1 mouse cellular context compared by ENCODE assay signal in genomic region chr7:28811640-28812275, GRCm38 (mm10).
TF ChIP-seq lines count a peak whose summit lies in the region.

No protein-coding gene starts in this region.

TF ChIP-seq in MEL, 35 proteins besides CTCF, POLR2A, EP300 and RAD21:
- TF ChIP-seq RCOR1 (IDR thresholded peaks at IDR 0.05; ENCODE audit: low read depth, low read length) (no peak), BHLHE40 (IDR thresholded peaks at IDR 0.05; ENCODE audit: borderline replicate concordance, low read depth, low read length) (no peak), TAL1 (IDR thresholded peaks at IDR 0.05; ENCODE audit: low read length) (no peak), SIN3A (IDR thresholded peaks at IDR 0.05; ENCODE audit: low read length) (peak; percentile 27), MEF2A (IDR thresholded peaks at IDR 0.05; ENCODE audit: extremely low read depth, insufficient replicate concordance, low read depth, low read length, poor library complexity, severe bottlenecking) (no peak), MAX (IDR thresholded peaks at IDR 0.05; ENCODE audit: low read length) (no peak), CHD1 (IDR thresholded peaks at IDR 0.05; ENCODE audit: low read depth, low read length) (peak; percentile 91), MAZ (IDR thresholded peaks at IDR 0.05; ENCODE audit: low read depth, low read length) (no peak), ETS1 (IDR thresholded peaks at IDR 0.05; ENCODE audit: low read depth, low read length) (no peak), E2F4 (IDR thresholded peaks at IDR 0.05; ENCODE audit: borderline replicate concordance, low read depth, low read length) (no peak)
